Mouse (Mus musculus): ENCODE data around the gene Olfr859. TPM values are rescaled to one million over a fixed set of nuclear protein-coding genes. Genes with fewer than 3 reads are reported as not detected.
"Not testable (repeated sequence)": the region's sequence is repeated elsewhere in the genome, so short reads cannot be mapped to it uniquely, and the experiment has no call there.

The Olfr859 gene
- polyA plus RNA-seq (2021): not detected

DNA sequence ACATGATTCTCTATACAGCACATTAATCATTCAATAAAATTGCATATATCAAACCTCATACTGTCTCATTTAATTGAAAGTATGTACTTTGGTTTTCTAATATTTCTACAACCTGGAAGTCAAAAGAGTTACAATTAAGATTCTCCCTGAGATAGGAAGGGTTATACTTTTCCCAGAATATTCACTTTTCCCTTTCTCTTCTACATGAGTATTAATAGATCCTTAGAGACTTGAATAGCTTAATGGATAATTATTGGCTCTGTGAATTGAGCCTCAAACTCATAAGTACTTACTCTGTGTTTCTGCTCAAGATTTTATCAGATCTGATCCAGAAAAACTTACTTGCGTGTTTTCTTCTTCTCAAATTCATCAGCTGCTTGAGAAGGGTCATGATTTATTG lies at the start of gene Olfr859:
Olfr859 (plus strand) TSS at position 301 of the 400 bp plus-strand sequence.
- ATAC-seq; CTCF ChIA-PET; POLR2A ChIA-PET; H3K27me3 ChIP-seq; in situ Hi-C loops (cut with MboI; ENCODE audit: low pct_unique_long_range_greater_than_20kb); DNase-seq (ENCODE audit: low read depth, low spot score): not testable (repeated sequence)

DNA sequence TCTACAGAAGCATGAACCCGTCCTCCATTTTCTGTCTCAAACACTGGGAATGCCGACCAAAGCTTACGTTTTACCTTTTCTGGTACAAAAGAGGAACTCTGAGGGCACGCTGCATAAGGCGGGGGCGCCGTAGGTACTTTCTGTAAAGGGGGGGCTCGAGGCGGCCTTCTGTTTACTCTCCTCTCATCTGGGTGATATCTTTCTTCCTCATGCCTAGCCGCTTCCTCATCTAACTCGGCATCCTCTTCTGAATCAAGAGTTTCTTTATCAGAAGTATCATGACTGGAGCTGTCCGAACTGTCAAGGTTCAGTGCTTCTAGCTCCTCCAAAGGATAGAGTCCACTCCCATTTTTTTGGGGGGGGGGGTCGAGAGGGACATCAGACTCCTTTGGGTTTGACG lies 35.6 kb upstream of the Olfr859 start:
- DNase-seq (ENCODE audit: low read depth, low spot score) (no peak), ATAC-seq (no peak)
- TF ChIP-seq CTCF (IDR thresholded peaks at IDR 0.05): no peak
- CTCF ChIA-PET: no interaction called here
- no peaks in the 10 kb centered on the region for H3K27me3 ChIP-seq
- POLR2A ChIA-PET: no interaction called here
- in situ Hi-C loops (cut with MboI; ENCODE audit: low pct_unique_long_range_greater_than_20kb): no loop called here

DNA sequence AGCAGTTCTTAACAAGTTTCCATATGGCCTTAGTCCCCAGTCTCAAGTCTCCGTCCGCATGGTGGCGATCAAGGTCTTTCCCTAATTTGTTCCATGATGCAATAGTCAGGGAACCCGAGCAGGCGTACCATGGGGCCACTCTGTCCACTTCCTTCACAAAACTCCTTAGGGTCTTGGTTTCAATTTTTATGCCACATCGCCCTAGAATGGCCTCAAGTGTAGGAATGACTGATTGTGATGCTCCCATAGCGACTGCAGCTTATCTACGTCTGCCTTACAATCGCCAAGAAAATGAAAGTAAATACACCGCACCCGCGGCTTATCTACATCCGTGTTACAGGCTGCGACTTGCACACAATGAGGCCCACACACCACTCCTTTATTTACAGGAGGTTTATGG lies 35.0 kb upstream of the Olfr859 start:
- in situ Hi-C loops (cut with MboI; ENCODE audit: low pct_unique_long_range_greater_than_20kb): no loop called here
- CTCF ChIA-PET: no interaction called here
- POLR2A ChIA-PET: no interaction called here
- no peak for TF ChIP-seq CTCF (IDR thresholded peaks at IDR 0.05)
- no peak for DNase-seq (ENCODE audit: low read depth, low spot score)
- H3K27me3 ChIP-seq: no peaks in the 10 kb centered on the region
- no peak for ATAC-seq

DNA sequence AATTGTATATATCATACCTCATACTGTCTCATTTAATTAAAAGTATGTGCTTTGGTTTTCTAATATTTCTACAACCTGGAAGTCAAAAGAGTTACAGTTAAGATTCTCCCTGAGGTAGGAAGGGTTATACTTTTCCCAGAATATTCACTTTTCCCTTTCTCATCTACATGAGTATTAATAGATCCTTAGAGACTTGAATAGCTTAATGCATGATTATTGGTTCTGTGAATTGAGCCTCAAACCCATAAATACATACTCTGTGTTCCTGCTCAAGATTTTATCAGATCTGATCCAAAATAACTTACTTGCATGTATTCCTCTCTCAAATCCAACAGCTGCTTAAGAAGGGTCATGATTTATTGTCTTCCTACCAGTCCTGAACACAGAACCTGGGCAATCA lies 24.7 kb upstream of the Olfr859 start, which contains the start of gene Olfr58:
Olfr58 (plus strand) TSS at position 301 of the 400 bp plus-strand sequence.
- ATAC-seq (no peak), DNase-seq (ENCODE audit: low read depth, low spot score) (no peak)
- no peak for TF ChIP-seq CTCF (IDR thresholded peaks at IDR 0.05)
- in situ Hi-C loops (cut with MboI; ENCODE audit: low pct_unique_long_range_greater_than_20kb): no loop called here
- POLR2A ChIA-PET: no interaction called here
- CTCF ChIA-PET: no interaction called here
- H3K27me3 ChIP-seq: no peaks in the 10 kb centered on the region

DNA sequence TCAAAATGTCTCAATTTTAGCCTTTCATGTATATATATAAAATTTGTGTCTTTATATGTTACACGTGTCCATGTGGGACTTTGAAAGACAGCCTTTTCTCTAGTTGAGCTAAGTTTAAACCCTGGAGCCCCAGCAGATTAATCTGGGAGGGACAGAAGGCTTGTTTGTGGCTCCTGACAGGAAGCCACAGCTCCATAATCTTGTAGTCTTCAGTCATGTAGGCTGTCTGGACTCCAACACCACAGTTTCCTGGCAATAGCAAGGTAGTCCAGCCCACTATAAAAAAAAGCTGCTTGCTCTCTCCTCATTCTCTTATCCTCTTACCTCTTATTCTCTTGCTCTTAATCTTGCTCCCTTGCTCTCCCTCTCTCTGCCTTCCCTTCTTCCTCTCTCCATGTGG lies 1.7 kb upstream of the Olfr859 start:
- DNase-seq (ENCODE audit: low read depth, low spot score): no peak

DNA sequence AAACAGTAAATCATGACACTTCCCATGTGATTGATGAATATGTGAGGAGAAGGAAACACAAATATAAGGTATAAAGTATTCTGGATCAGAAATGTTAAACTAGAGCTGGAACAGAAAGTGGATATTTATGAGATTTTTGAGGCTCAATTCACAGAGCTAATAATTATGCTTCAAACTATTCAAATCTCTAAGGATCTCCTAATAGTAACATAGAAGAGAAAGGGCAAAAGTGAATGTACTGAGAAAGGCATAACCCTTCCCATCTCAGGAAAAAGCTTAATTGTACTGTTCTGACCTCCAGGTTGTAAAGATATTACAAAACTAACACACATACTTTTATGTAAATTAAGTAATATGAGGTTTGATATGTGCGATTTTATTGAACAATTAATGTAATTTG lies 44.9 kb downstream of the Olfr859 start, which contains the start of gene Olfr860:
Olfr860 (minus strand) TSS at position 101 of the 400 bp plus-strand sequence.
- ATAC-seq: no peak
- in situ Hi-C loops (cut with MboI; ENCODE audit: low pct_unique_long_range_greater_than_20kb): no loop called here
- peaks cover 27% of the 10 kb centered on the region for H3K27me3 ChIP-seq
- POLR2A ChIA-PET: no interaction called here
- CTCF ChIA-PET: no interaction called here
- no peak for TF ChIP-seq CTCF (IDR thresholded peaks at IDR 0.05)
- no peak for DNase-seq (ENCODE audit: low read depth, low spot score)

More for the DNA sequence above, 1.7 kb upstream of the Olfr859 start:
- no peak for TF ChIP-seq CTCF (IDR thresholded peaks at IDR 0.05)
- no peaks in the 10 kb centered on the region for H3K27me3 ChIP-seq
- ChIA-PET CTCF (interaction anchor here (1.0 kb wide), 1 partner anchor 18 kb away, joined by 3 read pairs; no protein-coding TSS in a partner anchor), POLR2A (no interaction called here)
- ATAC-seq: no peak
- in situ Hi-C loops (cut with MboI; ENCODE audit: low pct_unique_long_range_greater_than_20kb): no loop called here

Other genes starting within 250 kb of the Olfr859 start
- gene Olfr854, start 237.5 kb upstream of the Olfr859 start, polyA plus RNA-seq (2021): not detected
- not detected for gene Olfr855, start 222.3 kb upstream of the Olfr859 start, polyA plus RNA-seq (2021)
- 20.9 TPM for gene Zfp317, start 182.8 kb upstream of the Olfr859 start, polyA plus RNA-seq (2021)
- not detected for gene Olfr857, start 95.5 kb upstream of the Olfr859 start, polyA plus RNA-seq (2021)
- not detected for gene Olfr58, start 24.6 kb upstream of the Olfr859 start, polyA plus RNA-seq (2021)
- not detected for gene Olfr860, start 44.8 kb downstream of the Olfr859 start, polyA plus RNA-seq (2021)
- gene Olfr862, start 83.1 kb downstream of the Olfr859 start, polyA plus RNA-seq (2021): not detected
- gene Olfr77, start 112.0 kb downstream of the Olfr859 start, polyA plus RNA-seq (2021): 2.6 TPM
- not detected for gene Olfr866, start 223.1 kb downstream of the Olfr859 start, polyA plus RNA-seq (2021)